ENCODE assay signal across 15 mouse cellular contexts in genomic region chr19:35150780-35151725, GRCm38 (mm10).
A peak's percentile ranks its signal among the peaks of the same experiment; 100 is the strongest.
DNase-seq lines count a peak whose midpoint lies in the region; ATAC-seq lines count a peak whose summit lies in the region.
"Had no signal": no experiment of that assay in that cellular context is flagged by ENCODE, and none has a peak within 500 bp of the region (broad histone marks: within the 10 kb centered on the region; RNA-seq: fewer than 3 reads in every experiment).

No protein-coding gene starts in this region.

- H3K36me3 ChIP-seq in stomach, embryonic 15.5 days, result no peaks in the 10 kb centered on the region
- H3K36me3 ChIP-seq: neural tube, embryonic 12.5 days had no signal

- H3K27me3 ChIP-seq in stomach, embryonic 15.5 days (replicated peaks), result no peaks in the 10 kb centered on the region
- H3K27me3 ChIP-seq: neural tube, embryonic 12.5 days had no signal

- DNase-seq in gonadal fat pad, adult 2 months (ENCODE audit: low read depth), result peak; percentile 49
- peak; percentile 45 for DNase-seq in kidney, adult 11 months
- DNase-seq in kidney, postnatal 25 days, result peak; percentile 23 to 64
- no peak for DNase-seq in embryo, embryonic 11 days
- no peak for DNase-seq in cerebellum, postnatal 36 days
- no peak for DNase-seq in thymus, postnatal 4 days
- DNase-seq: adrenal gland, adult 8-10 months; cerebellum, postnatal 14 days; forebrain, postnatal 0 days; gastrocnemius, postnatal 36 days; lung, adult 2 months; thymus, postnatal 36 days had no signal

- H3K4me1 ChIP-seq in stomach, embryonic 15.5 days, result no peaks in the 10 kb centered on the region
- H3K4me1 ChIP-seq: neural tube, embryonic 12.5 days had no signal

- H3K4me3 ChIP-seq in stomach, embryonic 15.5 days (replicated peaks), result no peak overlapping the region
- H3K4me3 ChIP-seq: neural tube, embryonic 12.5 days had no signal

- 0 out of 2 replicates have a peak overlapping the region, but pooled peaks have one; percentile 2 for H3K4me2 ChIP-seq in stomach, embryonic 15.5 days
- H3K4me2 ChIP-seq: midbrain, embryonic 11.5 days; neural tube, embryonic 12.5 days had no signal

- H3K27ac ChIP-seq in stomach, embryonic 15.5 days, result peak overlapping the region; percentile 44; the same call in 1 of the 2 replicates
- H3K27ac ChIP-seq: neural tube, embryonic 12.5 days had no signal

- 59% methylated on average over 6 of the region's 6 CpGs for WGBS in stomach, embryonic 15.5 days

- no peaks in the 10 kb centered on the region for H3K9me3 ChIP-seq in stomach, embryonic 15.5 days
- H3K9me3 ChIP-seq: neural tube, embryonic 12.5 days had no signal

- H3K9ac ChIP-seq in stomach, embryonic 15.5 days, result no peak overlapping the region
- H3K9ac ChIP-seq: forebrain, postnatal 0 days; neural tube, embryonic 12.5 days had no signal

- ATAC-seq in stomach, embryonic 15.5 days (ENCODE audit: insufficient read depth, low FRiP score, low read depth), result peak; percentile 72; the same call in 1 of the 2 replicates
- ATAC-seq: forebrain, postnatal 0 days had no signal

Comparison
In these comparisons a context has a peak if more than half of its experiments do, and no peak if none do; other contexts are left out.
1. DNase-seq: peak in gonadal fat pad, adult 2 months (single experiment), kidney, adult 11 months (single experiment) and kidney, postnatal 25 days (2 of 2); none in embryo, embryonic 11 days (single experiment), cerebellum, postnatal 36 days (0 of 2) and thymus, postnatal 4 days (single experiment).